Mouse (Mus musculus) small intestine, adult 2 months (tissue): ENCODE results near the gene Slc5a1.

Experiments used
- CTCF ChIP-seq: fragments of 200-500 bp; IDR thresholded peaks from 2 replicates; pipeline ENCODE4 v1.5.1; 2012; ENCODE audit warnings: low read depth, mild to moderate bottlenecking, control low read depth, inconsistent platforms, low read length, moderate library complexity, mixed read lengths; ENCODE audit not compliant: insufficient replicate concordance, insufficient read length; ENCODE audit errors: extremely low read depth
- POLR2A ChIP-seq: fragments of 200-500 bp; IDR thresholded peaks from 2 replicates; pipeline ENCODE4 v1.6.1; 2012; ENCODE audit warnings: low read depth, mild to moderate bottlenecking, control low read depth, inconsistent platforms, low read length, moderate library complexity

- TF ChIP-seq CTCF (no peak), POLR2A (no peak)
Measured at GRCm38 (mm10) chr5:33208533-33209245, 104.7 kb downstream of the Slc5a1 start.
